Mouse (Mus musculus) layer of hippocampus, adult 8-10 months (tissue): ENCODE data around the gene Zbtb41. TPM values are rescaled to one million over a fixed set of nuclear protein-coding genes. Genes with fewer than 3 reads are reported as not detected.
"Not testable (repeated sequence)": the region's sequence is repeated elsewhere in the genome, so short reads cannot be mapped to it uniquely, and the experiment has no call there.

Source experiments
- DNase-seq, 2 experiments: peaks; one replicate each; pipeline ENCODE4 v3.0.0; 2022; ENCODE audit warnings: low spot score in 2 of 2
- total RNA-seq, 4 experiments: library from RNA; stranded (reverse); gene quantifications; 2 replicates each; pipeline ENCODE4 v1.2.4; 2022

Gene Zbtb41
- 10 to 100 TPM; 28.6 to 32.6 (median 28.9) TPM for total RNA-seq

- DNase-seq = peak; percentile 71 to 86
These were observed at the start of gene Zbtb41 for GRCm38 (mm10) chr1:139421875-139422791. Gene Zbtb41 (plus strand): TSS chr1:139422288.

- DNase-seq = no peak
These were observed 46.2 kb upstream of the Zbtb41 start for GRCm38 (mm10) chr1:139375900-139376299.

DNA sequence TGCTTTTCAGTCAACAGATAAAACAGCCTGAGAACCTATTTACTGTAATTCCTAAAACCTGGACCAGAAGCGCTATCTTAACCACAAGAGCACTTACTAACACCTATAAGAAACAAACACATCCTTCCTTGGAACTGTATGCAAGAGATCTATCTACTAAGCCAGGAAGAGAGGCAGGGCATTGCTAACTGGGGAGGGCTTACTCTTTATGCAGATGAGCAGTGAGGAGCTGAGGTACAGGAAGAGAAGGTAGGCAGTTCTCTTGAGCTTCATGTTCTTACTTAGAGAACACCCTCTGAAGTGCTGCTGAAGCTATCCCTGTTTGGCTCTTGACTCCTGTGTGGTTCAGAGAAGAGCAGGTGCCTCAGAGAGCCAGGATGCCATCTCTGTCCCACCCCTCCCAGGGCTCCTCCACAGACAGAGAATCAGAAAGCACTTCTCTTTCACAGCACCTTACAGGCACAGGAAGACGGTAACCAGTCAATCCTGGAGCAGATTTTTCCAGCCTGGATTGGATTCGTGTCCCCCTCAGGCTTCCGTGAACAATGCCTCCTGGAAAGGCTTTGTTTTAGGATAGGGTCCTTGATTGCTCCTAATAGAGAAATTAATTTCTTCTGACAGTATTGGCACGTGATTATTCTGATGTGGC, 45.3 kb upstream of the Zbtb41 start, which contains the start of gene Crb1:
Gene Crb1 (minus strand): TSS at position 463 of the 649 bp plus-strand sequence.
- DNase-seq = no peak

- no peak for DNase-seq
These were observed 43.0 kb upstream of the Zbtb41 start for GRCm38 (mm10) chr1:139378861-139379620.

DNA sequence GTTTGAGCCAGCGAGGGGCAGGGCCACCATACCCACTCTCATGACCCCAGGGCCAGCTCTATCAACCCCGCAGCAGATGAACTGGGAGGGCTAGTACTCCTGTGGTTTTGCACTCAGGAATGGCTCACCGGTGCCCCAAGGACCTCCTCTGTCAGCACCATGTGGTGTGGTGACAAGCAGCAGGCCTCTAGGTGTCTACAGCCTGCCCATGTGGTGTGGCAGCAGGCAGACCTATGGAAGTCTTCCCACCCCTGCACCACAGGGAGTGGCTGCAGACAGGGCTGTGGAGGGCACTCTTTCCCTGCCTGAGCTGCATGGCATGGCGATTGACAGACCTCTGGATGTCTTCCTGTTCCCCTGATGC, 42.5 kb upstream of the Zbtb41 start:
- no peak for DNase-seq

DNA sequence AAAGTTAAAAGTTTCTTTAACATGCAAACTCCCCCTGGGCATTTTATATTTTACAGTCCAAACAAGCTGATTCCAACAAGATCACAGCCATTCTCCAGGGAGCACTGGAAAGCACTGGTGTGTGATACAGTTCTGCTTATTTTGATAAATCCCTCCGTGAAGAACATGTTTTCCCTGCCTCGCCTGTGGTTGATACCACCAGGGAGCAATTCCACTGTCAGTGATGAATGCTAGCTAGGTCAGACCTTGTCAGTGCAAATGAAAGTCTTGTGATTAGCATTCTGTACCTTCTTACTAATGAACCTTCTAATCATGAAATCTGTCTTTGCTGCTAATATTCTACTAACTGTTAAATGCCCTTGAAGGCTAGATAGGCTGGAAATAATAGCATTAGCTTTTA, 30.3 kb upstream of the Zbtb41 start:
- DNase-seq = no peak

DNA sequence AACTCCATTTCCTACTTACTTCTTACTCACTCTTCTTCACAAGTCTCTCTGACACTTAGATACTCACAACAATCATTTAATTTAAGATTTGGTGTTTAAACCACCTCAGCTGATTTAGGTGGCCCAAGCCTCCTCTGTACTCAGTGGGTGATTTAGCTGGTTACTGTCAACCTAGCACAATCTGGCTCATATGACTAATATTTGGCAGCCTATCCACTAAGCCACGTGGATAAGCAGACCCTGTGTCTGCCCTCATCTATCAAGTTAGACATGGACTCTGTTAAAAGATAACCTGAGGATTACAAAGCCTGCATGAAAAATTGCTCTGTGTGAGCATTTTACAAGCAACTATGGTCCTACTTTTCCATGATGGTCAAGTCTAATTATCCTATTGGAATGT, 25.5 kb upstream of the Zbtb41 start:
- DNase-seq = no peak

DNA sequence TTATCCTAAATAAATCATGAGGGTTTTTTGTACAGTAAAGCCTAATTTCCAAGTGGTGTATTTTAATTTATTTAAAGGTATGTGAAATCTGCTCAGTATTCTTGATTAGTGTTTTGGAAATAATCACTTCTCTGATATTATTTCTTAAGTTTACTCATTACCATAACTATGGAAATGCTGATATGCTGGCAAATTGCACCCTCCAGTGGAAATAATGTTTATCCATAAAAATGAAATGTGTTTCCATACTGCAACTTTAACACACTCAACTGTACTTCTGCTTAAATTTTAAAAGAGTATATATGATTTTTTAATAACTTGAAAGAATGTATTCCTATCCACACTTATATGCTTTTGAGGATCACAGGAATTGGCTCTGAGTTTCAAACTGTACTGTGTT, 16.3 kb upstream of the Zbtb41 start:
- no peak for DNase-seq

GRCm38 (mm10) chr1:139407701-139408100, 14.4 kb upstream of the Zbtb41 start:
- no peak for DNase-seq

DNA sequence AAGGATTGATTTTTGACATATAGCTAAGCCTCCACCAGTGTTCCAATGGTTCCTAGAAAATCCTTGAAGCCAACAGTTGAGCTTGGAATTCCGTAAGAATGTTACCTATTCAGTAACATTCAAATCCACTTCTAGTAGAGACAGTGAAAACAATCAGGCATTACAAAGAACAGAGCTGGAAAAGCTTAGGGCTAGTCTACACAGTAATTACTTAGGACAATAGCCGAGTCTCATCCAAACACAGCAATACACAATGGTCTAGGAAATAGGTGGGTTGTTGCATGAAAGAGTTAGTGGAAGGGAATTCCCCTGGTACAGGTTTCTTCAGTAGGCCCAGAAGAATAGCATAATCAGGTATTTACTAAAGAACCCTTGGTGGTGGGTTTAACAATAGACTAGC, 9.7 kb upstream of the Zbtb41 start:
- DNase-seq = not testable (repeated sequence)

DNA sequence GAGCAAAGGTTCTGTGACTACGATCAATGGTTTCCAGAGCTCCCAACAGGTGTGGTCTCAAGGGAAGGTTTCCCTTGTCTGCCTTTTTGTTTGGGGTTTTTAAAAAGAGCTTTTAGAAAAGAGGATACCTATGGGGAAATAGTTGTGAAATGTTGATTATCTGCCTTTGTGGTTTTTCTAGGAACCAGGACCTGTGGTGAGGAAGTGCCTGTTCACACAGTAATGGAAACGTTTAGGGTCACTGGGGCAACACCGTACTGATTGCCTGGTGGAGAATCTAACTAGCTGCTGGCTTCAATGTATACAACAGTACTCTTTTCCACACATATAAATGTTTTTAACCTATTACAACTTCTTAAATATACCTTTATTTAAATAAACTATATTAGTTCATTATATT, 8.6 kb upstream of the Zbtb41 start:
- DNase-seq = no peak

GRCm38 (mm10) chr1:139421521-139421874, 590 bp upstream of the Zbtb41 start:
- no peak for DNase-seq

DNA sequence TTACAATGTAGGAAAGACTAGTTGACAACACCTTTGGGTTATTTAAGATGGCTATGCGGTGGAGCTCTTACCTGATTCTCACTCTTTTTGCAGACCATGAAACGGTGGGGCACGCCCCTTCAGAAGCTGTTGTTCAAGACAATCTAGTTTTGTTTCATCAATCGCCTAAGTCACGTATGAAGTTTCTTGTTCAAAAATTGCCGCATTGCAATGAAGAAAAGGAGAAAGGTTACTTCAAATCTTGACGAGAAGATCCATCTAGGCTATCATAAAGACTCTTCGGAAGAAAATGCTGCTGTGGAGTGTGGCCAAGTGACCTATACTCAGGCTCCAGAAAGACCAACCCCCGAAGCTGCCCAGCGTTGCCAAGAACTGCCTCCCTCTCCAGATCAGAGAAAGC, 853 bp downstream of the Zbtb41 start:
- no peak for DNase-seq

DNA sequence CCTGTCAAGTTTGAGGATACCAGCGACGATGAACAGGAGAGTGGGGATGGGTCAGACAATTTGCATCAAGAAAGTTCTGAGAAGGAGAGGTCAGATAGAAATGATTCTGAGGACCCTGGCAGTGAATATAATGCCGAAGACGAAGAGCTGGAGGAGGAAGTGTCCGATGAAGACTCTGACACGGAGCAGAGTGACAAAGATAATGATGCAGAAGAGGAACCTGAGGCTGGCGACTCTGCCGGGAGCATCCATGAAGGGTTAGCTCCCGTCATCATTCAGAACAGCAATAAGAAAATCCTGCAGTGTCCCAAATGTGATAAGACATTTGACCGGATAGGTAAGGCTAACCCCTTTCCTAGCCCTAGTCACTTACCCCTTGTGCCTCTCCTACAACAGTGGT, 1.8 kb downstream of the Zbtb41 start:
- no peak for DNase-seq

DNA sequence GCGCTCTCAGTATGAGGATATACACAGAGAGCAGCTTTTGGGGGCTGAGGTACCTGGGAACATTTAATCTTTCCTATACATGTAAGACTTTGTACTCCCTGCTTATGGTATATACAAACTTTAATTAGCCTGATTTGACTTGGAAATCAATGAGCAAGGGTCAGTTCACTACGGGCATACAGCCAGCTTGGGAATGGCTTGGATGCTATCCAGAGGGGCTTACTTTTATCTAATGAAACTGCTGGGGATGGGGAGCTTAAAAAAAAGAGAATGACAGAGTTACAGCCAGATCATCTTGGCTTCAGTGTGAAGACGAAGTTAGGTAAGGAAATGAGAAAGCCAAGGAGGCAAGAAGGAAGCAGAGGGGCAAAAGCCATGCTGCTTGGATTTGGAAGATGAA, 2.9 kb downstream of the Zbtb41 start:
- no peak for DNase-seq

DNA sequence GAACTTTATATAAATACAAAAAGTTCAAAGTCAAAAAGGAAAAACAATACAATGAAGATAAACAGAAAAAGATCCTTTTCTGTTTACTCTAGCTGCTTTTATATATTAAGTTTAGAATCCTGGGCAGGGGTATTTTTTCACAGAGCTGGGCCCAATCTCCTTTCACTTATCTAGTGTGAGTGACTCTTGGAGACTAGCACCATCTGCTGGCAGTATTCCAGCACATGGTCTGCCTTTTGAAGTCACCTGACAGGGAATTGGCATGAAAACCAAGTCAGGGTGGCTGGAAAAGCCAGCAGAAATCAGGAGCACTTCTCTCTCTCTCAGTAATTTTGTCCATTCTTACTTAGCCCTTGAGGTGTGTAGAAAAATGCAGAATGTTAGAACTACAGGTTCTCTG, 16.3 kb downstream of the Zbtb41 start:
- no peak for DNase-seq

DNA sequence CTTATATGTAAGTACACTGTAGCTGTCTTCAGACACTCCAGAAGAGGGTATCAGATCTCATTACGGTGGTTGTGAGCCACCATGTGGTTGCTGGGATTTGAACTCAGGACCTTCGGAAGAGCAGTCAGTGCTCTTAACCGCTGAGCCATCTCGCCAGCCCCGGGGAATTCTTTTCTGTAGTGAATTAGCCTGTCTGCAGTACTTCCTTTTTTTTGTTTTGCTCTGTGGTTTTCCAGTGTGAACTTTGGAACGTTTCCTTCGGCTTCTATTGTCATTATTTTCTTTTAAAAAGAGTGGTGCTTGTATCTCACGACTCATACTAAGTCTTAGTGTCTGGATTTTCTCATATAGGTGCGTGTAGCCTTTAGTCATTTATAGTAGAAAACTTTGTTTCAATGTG, 21.0 kb downstream of the Zbtb41 start:
- not testable (repeated sequence) for DNase-seq

DNA sequence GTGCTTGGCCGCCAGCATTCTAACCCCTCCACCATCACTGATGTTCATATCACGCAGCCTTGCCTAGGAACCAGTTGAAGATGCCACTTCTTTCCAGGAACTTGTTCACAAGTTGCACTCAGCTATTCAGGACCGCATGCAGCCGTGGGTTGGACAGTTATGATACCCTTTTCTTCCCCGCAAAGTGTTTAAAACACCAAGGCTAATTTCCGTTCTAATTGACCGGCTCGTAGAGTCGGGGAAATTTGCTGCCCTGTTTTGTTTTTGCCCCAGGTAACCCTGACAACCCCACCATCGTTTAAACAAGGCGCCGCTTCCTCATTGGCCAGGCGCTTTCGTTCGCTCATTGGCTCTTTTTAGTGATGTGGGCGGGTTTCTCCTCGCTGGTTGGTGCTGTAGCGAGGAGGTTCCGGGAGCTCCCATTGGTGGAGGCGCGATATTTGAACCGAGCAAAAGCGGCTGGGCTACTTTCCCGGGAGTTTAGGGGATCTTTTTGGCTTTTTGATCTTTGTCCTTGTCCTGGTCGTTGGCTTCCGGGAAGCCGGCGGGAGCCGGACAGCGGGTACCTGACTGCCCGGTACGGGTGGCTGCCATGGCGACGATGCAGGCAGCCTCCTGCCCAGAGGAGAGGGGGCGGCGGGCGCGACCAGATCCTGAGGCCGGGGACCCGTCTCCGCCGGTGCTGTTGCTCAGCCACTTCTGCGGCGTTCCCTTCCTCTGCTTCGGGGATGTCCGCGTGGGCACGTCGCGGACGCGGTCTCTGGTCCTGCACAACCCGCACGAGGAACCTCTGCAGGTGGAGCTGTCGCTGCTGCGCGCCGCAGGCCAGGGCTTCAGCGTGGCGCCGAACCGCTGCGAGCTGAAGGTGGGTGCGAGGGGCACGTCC, 32.5 kb downstream of the Zbtb41 start, which contains the start of gene Aspm:
Gene Aspm (plus strand): TSS at position 433 of the 886 bp plus-strand sequence.
- peak; percentile 81 to 88 for DNase-seq

GRCm38 (mm10) chr1:139455226-139455869, 33.3 kb downstream of the Zbtb41 start:
- DNase-seq = no peak

- no peak for DNase-seq
These were observed 38.7 kb downstream of the Zbtb41 start for GRCm38 (mm10) chr1:139460807-139461206.
